Mouse (Mus musculus): ENCODE results near the gene Efcab1. TPM values are rescaled to one million over a fixed set of nuclear protein-coding genes. Genes with fewer than 3 reads are reported as not detected.
"Not testable (repeated sequence)": the region's sequence is repeated elsewhere in the genome, so short reads cannot be mapped to it uniquely, and the experiment has no call there.

The Efcab1 gene
- polyA plus RNA-seq, 1 experiment from 2014 or later, result 5.8 TPM

GRCm38 (mm10) chr16:14936478-14937166, 30.2 kb downstream of the Efcab1 start:
- DNase-seq (ENCODE audit: low spot score); H3K4me3 ChIP-seq (ENCODE audit: low read depth, low read length); ATAC-seq (ENCODE audit: insufficient read depth, low FRiP score, low TSS enrichment); H3K4me1 ChIP-seq (ENCODE audit: control insufficient read depth, insufficient read depth, low read length); H3K27ac ChIP-seq (ENCODE audit: low read depth, low read length); H3K9me3 ChIP-seq (ENCODE audit: control insufficient read depth, low read length); H3K4me2 ChIP-seq (ENCODE audit: low read depth); H3K9ac ChIP-seq (ENCODE audit: low read length); H3K36me3 ChIP-seq (ENCODE audit: control insufficient read depth, insufficient read depth, low read length); H3K27me3 ChIP-seq (ENCODE audit: control insufficient read depth, insufficient read depth, low read length): not testable (repeated sequence)
- WGBS, result 60% methylated on average over 7 of the region's 7 CpGs

- Histone ChIP-seq H3K4me3 (ENCODE audit: low read depth, low read length) (no peak overlapping the region), H3K9me3 (ENCODE audit: control insufficient read depth, low read length) (no peaks in the 10 kb centered on the region), H3K4me2 (ENCODE audit: low read depth) (no peak overlapping the region), H3K36me3 (ENCODE audit: control insufficient read depth, insufficient read depth, low read length) (no peaks in the 10 kb centered on the region), H3K27me3 (ENCODE audit: control insufficient read depth, insufficient read depth, low read length) (no peaks in the 10 kb centered on the region), H3K9ac (ENCODE audit: low read length) (no peak overlapping the region), H3K4me1 (ENCODE audit: control insufficient read depth, insufficient read depth, low read length) (no peaks in the 10 kb centered on the region), H3K27ac (ENCODE audit: low read depth, low read length) (no peak overlapping the region)
- WGBS, result 67% methylated on average over 1 of the region's 1 CpGs
- DNase-seq (ENCODE audit: low spot score), result no peak
- ATAC-seq (ENCODE audit: insufficient read depth, low FRiP score, low TSS enrichment), result no peak
These were observed 33.1 kb downstream of the Efcab1 start for GRCm38 (mm10) chr16:14939552-14939951.

DNA sequence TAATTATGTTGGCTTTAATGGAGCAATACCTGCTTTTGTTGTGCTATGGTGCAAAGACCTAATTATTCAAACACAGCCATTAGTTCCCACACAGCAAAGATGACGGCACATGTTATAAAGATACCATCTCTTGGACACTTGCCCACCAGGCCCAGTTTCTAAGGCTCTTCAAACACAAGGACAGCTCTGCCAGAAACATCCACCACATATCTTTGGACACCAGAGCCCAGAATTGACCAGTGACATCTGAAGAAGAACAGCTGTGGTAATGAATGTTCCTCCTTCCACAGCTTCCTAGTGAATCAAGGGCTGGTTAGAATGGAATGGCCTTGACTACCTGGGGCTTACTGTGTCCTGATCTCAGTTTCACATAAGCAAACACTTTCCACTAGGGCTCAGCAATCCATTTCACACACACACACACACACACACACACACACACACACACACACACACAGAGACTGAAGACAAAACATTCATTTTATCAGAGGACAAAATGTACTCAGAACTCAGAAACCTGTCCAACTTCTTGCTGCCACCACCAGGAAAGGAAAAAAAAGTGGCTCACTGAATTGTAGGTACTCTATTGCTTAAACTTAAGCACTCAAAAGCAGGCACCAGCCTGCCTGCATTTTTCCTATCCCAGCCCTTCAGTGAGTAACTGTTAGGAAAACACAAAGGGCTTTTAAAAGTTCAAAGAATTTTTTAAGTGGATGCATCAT, 33.7 kb downstream of the Efcab1 start:
- WGBS, result 91% methylated on average over 1 of the region's 1 CpGs
- no peak for DNase-seq (ENCODE audit: low spot score)
- no peaks in the 10 kb centered on the region for H3K36me3 ChIP-seq (ENCODE audit: control insufficient read depth, insufficient read depth, low read length)

GRCm38 (mm10) chr16:14940898-14941297, 34.5 kb downstream of the Efcab1 start:
- no peak overlapping the region for H3K9ac ChIP-seq (ENCODE audit: low read length)
- H3K4me3 ChIP-seq (ENCODE audit: low read depth, low read length), result no peak overlapping the region
- no peaks in the 10 kb centered on the region for H3K27me3 ChIP-seq (ENCODE audit: control insufficient read depth, insufficient read depth, low read length)
- no peak for ATAC-seq (ENCODE audit: insufficient read depth, low FRiP score, low TSS enrichment)
- H3K27ac ChIP-seq (ENCODE audit: low read depth, low read length), result no peak overlapping the region
- H3K36me3 ChIP-seq (ENCODE audit: control insufficient read depth, insufficient read depth, low read length), result no peaks in the 10 kb centered on the region
- H3K4me1 ChIP-seq (ENCODE audit: control insufficient read depth, insufficient read depth, low read length), result no peaks in the 10 kb centered on the region
- 82% methylated on average over 3 of the region's 3 CpGs for WGBS
- H3K4me2 ChIP-seq (ENCODE audit: low read depth), result no peak overlapping the region
- no peak for DNase-seq (ENCODE audit: low spot score)
- H3K9me3 ChIP-seq (ENCODE audit: control insufficient read depth, low read length), result no peaks in the 10 kb centered on the region

More for the DNA sequence above, 33.7 kb downstream of the Efcab1 start:
- no peaks in the 10 kb centered on the region for H3K4me1 ChIP-seq (ENCODE audit: control insufficient read depth, insufficient read depth, low read length)
- H3K27me3 ChIP-seq (ENCODE audit: control insufficient read depth, insufficient read depth, low read length), result no peaks in the 10 kb centered on the region
- no peak overlapping the region for H3K9ac ChIP-seq (ENCODE audit: low read length)
- no peak for ATAC-seq (ENCODE audit: insufficient read depth, low FRiP score, low TSS enrichment)
- H3K27ac ChIP-seq (ENCODE audit: low read depth, low read length), result no peak overlapping the region
- H3K4me2 ChIP-seq (ENCODE audit: low read depth), result no peak overlapping the region
- no peak overlapping the region for H3K4me3 ChIP-seq (ENCODE audit: low read depth, low read length)
- H3K9me3 ChIP-seq (ENCODE audit: control insufficient read depth, low read length), result no peaks in the 10 kb centered on the region

DNA sequence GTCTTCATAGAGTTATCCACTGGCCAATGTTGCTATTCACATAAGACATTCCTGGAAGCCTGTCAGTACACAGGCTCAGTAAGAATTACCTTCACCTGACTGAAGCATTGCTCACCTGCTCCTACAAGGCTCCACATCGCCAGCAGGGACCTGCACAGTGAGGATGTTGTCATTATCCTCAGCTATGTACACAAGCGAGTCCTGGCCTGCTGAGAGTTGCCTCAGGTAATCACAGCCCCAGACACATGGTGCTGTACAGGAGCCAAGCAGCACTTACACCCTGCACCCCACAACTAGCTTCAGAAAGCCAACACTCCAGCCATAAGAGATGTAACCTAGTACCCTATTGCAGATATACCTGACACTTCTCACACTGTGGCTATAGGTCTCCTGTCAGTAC, 37.1 kb downstream of the Efcab1 start:
- no peaks in the 10 kb centered on the region for H3K27me3 ChIP-seq (ENCODE audit: control insufficient read depth, insufficient read depth, low read length)
- no peak for DNase-seq (ENCODE audit: low spot score)
- WGBS, result 78% methylated on average over 2 of the region's 2 CpGs
- H3K27ac ChIP-seq (ENCODE audit: low read depth, low read length), result no peak overlapping the region
- no peaks in the 10 kb centered on the region for H3K9me3 ChIP-seq (ENCODE audit: control insufficient read depth, low read length)
- no peak overlapping the region for H3K4me2 ChIP-seq (ENCODE audit: low read depth)
- no peaks in the 10 kb centered on the region for H3K4me1 ChIP-seq (ENCODE audit: control insufficient read depth, insufficient read depth, low read length)
- ATAC-seq (ENCODE audit: insufficient read depth, low FRiP score, low TSS enrichment), result no peak
- H3K4me3 ChIP-seq (ENCODE audit: low read depth, low read length), result no peak overlapping the region
- H3K36me3 ChIP-seq (ENCODE audit: control insufficient read depth, insufficient read depth, low read length), result no peaks in the 10 kb centered on the region
- H3K9ac ChIP-seq (ENCODE audit: low read length), result no peak overlapping the region

GRCm38 (mm10) chr16:14947561-14947960, 41.2 kb downstream of the Efcab1 start:
- not testable (repeated sequence) for ATAC-seq (ENCODE audit: insufficient read depth, low FRiP score, low TSS enrichment); H3K27ac ChIP-seq (ENCODE audit: low read depth, low read length); H3K4me2 ChIP-seq (ENCODE audit: low read depth); H3K9ac ChIP-seq (ENCODE audit: low read length); H3K4me1 ChIP-seq (ENCODE audit: control insufficient read depth, insufficient read depth, low read length); H3K36me3 ChIP-seq (ENCODE audit: control insufficient read depth, insufficient read depth, low read length); H3K4me3 ChIP-seq (ENCODE audit: low read depth, low read length); DNase-seq (ENCODE audit: low spot score); H3K27me3 ChIP-seq (ENCODE audit: control insufficient read depth, insufficient read depth, low read length); H3K9me3 ChIP-seq (ENCODE audit: control insufficient read depth, low read length)
- 89% methylated on average over 2 of the region's 2 CpGs for WGBS

- DNase-seq (ENCODE audit: low spot score), result no peak
These were observed 45.5 kb downstream of the Efcab1 start for GRCm38 (mm10) chr16:14951894-14952293.

DNA sequence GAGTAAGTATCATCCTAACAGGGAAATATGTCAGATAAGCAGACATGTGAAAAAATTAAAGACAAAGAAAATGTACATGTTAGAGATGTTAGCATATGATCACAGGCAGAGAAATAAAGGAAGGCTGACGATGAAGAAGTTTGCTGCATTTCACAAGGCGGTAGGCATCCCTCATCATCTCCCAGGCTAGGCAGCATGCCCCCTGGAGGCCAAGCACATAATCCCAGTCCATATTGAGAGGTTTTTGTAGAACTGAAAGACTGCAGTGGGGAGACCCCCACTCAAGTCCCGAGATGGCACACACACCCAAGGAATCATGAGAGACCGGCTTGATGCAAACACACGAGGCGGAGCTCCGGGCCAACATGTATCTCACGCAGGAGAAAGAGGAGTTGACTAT, 53.3 kb downstream of the Efcab1 start:
- Histone ChIP-seq H3K4me1 (ENCODE audit: control insufficient read depth, insufficient read depth, low read length) (no peaks in the 10 kb centered on the region), H3K27me3 (ENCODE audit: control insufficient read depth, insufficient read depth, low read length) (no peaks in the 10 kb centered on the region)
- 97% methylated on average over 8 of the region's 8 CpGs for WGBS

More at GRCm38 (mm10) chr16:14951894-14952293, 45.5 kb downstream of the Efcab1 start:
- 64% methylated on average over 2 of the region's 2 CpGs for WGBS
- no peak overlapping the region for H3K4me3 ChIP-seq (ENCODE audit: low read depth, low read length)
- H3K4me1 ChIP-seq (ENCODE audit: control insufficient read depth, insufficient read depth, low read length), result no peaks in the 10 kb centered on the region
- H3K27me3 ChIP-seq (ENCODE audit: control insufficient read depth, insufficient read depth, low read length), result no peaks in the 10 kb centered on the region
- H3K4me2 ChIP-seq (ENCODE audit: low read depth), result no peak overlapping the region
- no peak overlapping the region for H3K27ac ChIP-seq (ENCODE audit: low read depth, low read length)
- no peak overlapping the region for H3K9ac ChIP-seq (ENCODE audit: low read length)
- H3K36me3 ChIP-seq (ENCODE audit: control insufficient read depth, insufficient read depth, low read length), result no peaks in the 10 kb centered on the region
- H3K9me3 ChIP-seq (ENCODE audit: control insufficient read depth, low read length), result no peaks in the 10 kb centered on the region
- no peak for ATAC-seq (ENCODE audit: insufficient read depth, low FRiP score, low TSS enrichment)

GRCm38 (mm10) chr16:14973696-14974095, 67.3 kb downstream of the Efcab1 start:
- Histone ChIP-seq H3K4me1 (ENCODE audit: control insufficient read depth, insufficient read depth, low read length) (no peaks in the 10 kb centered on the region), H3K4me2 (ENCODE audit: low read depth) (no peak overlapping the region), H3K27me3 (ENCODE audit: control insufficient read depth, insufficient read depth, low read length) (no peaks in the 10 kb centered on the region), H3K4me3 (ENCODE audit: low read depth, low read length) (no peak overlapping the region), H3K27ac (ENCODE audit: low read depth, low read length) (no peak overlapping the region), H3K36me3 (ENCODE audit: control insufficient read depth, insufficient read depth, low read length) (no peaks in the 10 kb centered on the region), H3K9me3 (ENCODE audit: control insufficient read depth, low read length) (no peaks in the 10 kb centered on the region), H3K9ac (ENCODE audit: low read length) (no peak overlapping the region)
- 87% methylated on average over 1 of the region's 1 CpGs for WGBS
- no peak for DNase-seq (ENCODE audit: low spot score)
- ATAC-seq (ENCODE audit: insufficient read depth, low FRiP score, low TSS enrichment), result no peak

More for the DNA sequence above, 53.3 kb downstream of the Efcab1 start:
- DNase-seq (ENCODE audit: low spot score), result no peak
- Histone ChIP-seq H3K4me3 (ENCODE audit: low read depth, low read length) (no peak overlapping the region), H3K27ac (ENCODE audit: low read depth, low read length) (no peak overlapping the region), H3K4me2 (ENCODE audit: low read depth) (no peak overlapping the region), H3K9me3 (ENCODE audit: control insufficient read depth, low read length) (no peaks in the 10 kb centered on the region), H3K9ac (ENCODE audit: low read length) (no peak overlapping the region), H3K36me3 (ENCODE audit: control insufficient read depth, insufficient read depth, low read length) (no peaks in the 10 kb centered on the region)
- no peak for ATAC-seq (ENCODE audit: insufficient read depth, low FRiP score, low TSS enrichment)
